Mouse (Mus musculus): ENCODE measurements around the gene Ftsj1. TPM values are rescaled to one million over a fixed set of nuclear protein-coding genes. Genes with fewer than 3 reads are reported as not detected.

The Ftsj1 gene
- total and polyA plus RNA-seq, 3 experiments, result 17.0 to 31.6 (median 22.3) TPM

- TF ChIP-seq MYC (IDR thresholded peaks at IDR 0.05; ENCODE audit: low read depth, low read length), result no peak
- no peak for TF ChIP-seq POLR2AphosphoS2 (IDR thresholded peaks at IDR 0.05; ENCODE audit: low read depth, low read length)
- no peak for TF ChIP-seq UBTF (IDR thresholded peaks at IDR 0.05; ENCODE audit: low read depth, low read length)
- in situ Hi-C loops (cut with MboI; ENCODE audit: low pct_ligation_motif_present, low pct_unique_long_range_greater_than_20kb, low sequenced_read_pairs), result no loop called here
- Histone ChIP-seq H3K4me3 (replicated peaks in 1 of 3; ENCODE audit: low read depth in 2 of 3, low read length in 2 of 3, poor library complexity in 1 of 3) (peak within 1 kb of the TSS; percentile 65 to 78 (median 75)), H3K9me3 (replicated peaks; ENCODE audit: low read length) (no peaks in the 10 kb centered on the region), H3K36me3 (replicated peaks in 1 of 2; ENCODE audit: control insufficient read depth in 1 of 2, insufficient read depth in 1 of 2, low read length in 1 of 2) (peaks cover 4% of the 10 kb centered on the region in 2 experiments), H3K79me2 (replicated peaks; ENCODE audit: control insufficient read depth, extremely low read depth, insufficient read depth, poor library complexity, severe bottlenecking) (no peaks in the 10 kb centered on the region; the same call in 1 of the 2 replicates), H3K27ac (ENCODE audit: insufficient read depth, low read depth) (no peak within 1 kb of the TSS), H3K4me1 (ENCODE audit: control insufficient read depth in 1 of 2, insufficient read depth in 2 of 2) (peaks cover 0 to 2% of the 10 kb centered on the region in 2 experiments; a peak in 2 of 4 replicates), H3K4me2 (ENCODE audit: insufficient read depth, low read depth, poor library complexity, severe bottlenecking) (peak within 1 kb of the TSS; percentile 81), H3K9ac (ENCODE audit: insufficient read depth, low read depth) (peak within 1 kb of the TSS; percentile 65), H3K27me3 (replicated peaks) (no peaks in the 10 kb centered on the region)
- dilution Hi-C loops (cut with MboI; ENCODE audit: extremely low pct_ligation_motif_present, extremely low pct_unique_long_range_greater_than_20kb, low sequenced_read_pairs), result no loop called here
- peak; percentile 3 for DNase-seq (ENCODE audit: extremely low read depth)
Measured at GRCm38 (mm10) chrX:8193419-8193723, 58.8 kb downstream of the Ftsj1 start, which contains the start of gene Ebp. Gene Ebp, minus strand, starts transcription at chrX:8193512.

GRCm38 (mm10) chrX:8192640-8193418 lies 59.4 kb downstream of the Ftsj1 start:
- DNase-seq (ENCODE audit: extremely low read depth), result peak; percentile 79
- H3K79me2 ChIP-seq (replicated peaks; ENCODE audit: control insufficient read depth, extremely low read depth, insufficient read depth, poor library complexity, severe bottlenecking), result no peaks in the 10 kb centered on the region; the same call in 1 of the 2 replicates
- H3K4me3 ChIP-seq (replicated peaks in 1 of 3; ENCODE audit: low read depth in 2 of 3, low read length in 2 of 3, poor library complexity in 1 of 3), result peak overlapping the region; percentile 65 to 78 (median 75)
- peaks cover 4 to 7% of the 10 kb centered on the region in 2 experiments for H3K36me3 ChIP-seq (replicated peaks in 1 of 2; ENCODE audit: control insufficient read depth in 1 of 2, insufficient read depth in 1 of 2, low read length in 1 of 2)
- peak overlapping the region; percentile 81 for H3K4me2 ChIP-seq (ENCODE audit: insufficient read depth, low read depth, poor library complexity, severe bottlenecking)
- H3K27ac ChIP-seq (ENCODE audit: insufficient read depth, low read depth), result no peak overlapping the region
- H3K9me3 ChIP-seq (replicated peaks; ENCODE audit: low read length), result no peaks in the 10 kb centered on the region
- dilution Hi-C loops (cut with MboI; ENCODE audit: extremely low pct_ligation_motif_present, extremely low pct_unique_long_range_greater_than_20kb, low sequenced_read_pairs) (no loop called here), in situ Hi-C loops (cut with MboI; ENCODE audit: low pct_ligation_motif_present, low pct_unique_long_range_greater_than_20kb, low sequenced_read_pairs) (no loop called here)
- peaks cover 0 to 2% of the 10 kb centered on the region in 2 experiments; a peak in 2 of 4 replicates for H3K4me1 ChIP-seq (ENCODE audit: control insufficient read depth in 1 of 2, insufficient read depth in 2 of 2)
- H3K9ac ChIP-seq (ENCODE audit: insufficient read depth, low read depth), result peak overlapping the region; percentile 65
- no peaks in the 10 kb centered on the region for H3K27me3 ChIP-seq (replicated peaks)
- TF ChIP-seq IRF4 (IDR thresholded peaks at IDR 0.05; ENCODE audit: low read depth, low read length) (0 out of 2 replicates have a peak, but pooled peaks have one; percentile 37), MAFK (IDR thresholded peaks at IDR 0.05; ENCODE audit: insufficient replicate concordance, low read length) (no peak), RAD21 (IDR thresholded peaks at IDR 0.05; ENCODE audit: low read depth, low read length) (no peak), BHLHE40 (IDR thresholded peaks at IDR 0.05; ENCODE audit: low read depth, low read length) (no peak), SIN3A (IDR thresholded peaks at IDR 0.05; ENCODE audit: low read length) (peak; percentile 50), CHD1 (IDR thresholded peaks at IDR 0.05; ENCODE audit: low read depth, low read length) (no peak), NELFE (IDR thresholded peaks at IDR 0.05; ENCODE audit: low read depth, low read length) (peak; percentile 81), POLR2A (IDR thresholded peaks at IDR 0.05; ENCODE audit: low read depth, low read length) (peak; percentile 79), CTCF (conservative IDR thresholded peaks at IDR 0.05 in 1 of 2, IDR thresholded peaks at IDR 0.05 in 1 of 2; ENCODE audit: low read depth in 2 of 2, low read length in 2 of 2) (no peak), MEF2A (IDR thresholded peaks at IDR 0.05; ENCODE audit: borderline replicate concordance, low read depth, low read length) (no peak), MXI1 (IDR thresholded peaks at IDR 0.05; ENCODE audit: low read depth, low read length) (peak; percentile 34; the same call in 1 of the 2 replicates), POLR2AphosphoS2 (IDR thresholded peaks at IDR 0.05; ENCODE audit: low read depth, low read length) (0 out of 2 replicates have a peak, but pooled peaks have one; percentile 29), GABPA (IDR thresholded peaks at IDR 0.05; ENCODE audit: insufficient replicate concordance, low read depth, low read length) (no peak), MAZ (IDR thresholded peaks at IDR 0.05; ENCODE audit: low read depth, low read length) (no peak), ETS1 (conservative IDR thresholded peaks at IDR 0.05; ENCODE audit: low read depth, low read length) (no peak), USF2 (conservative IDR thresholded peaks at IDR 0.05; ENCODE audit: low read depth, low read length) (no peak), JUND (conservative IDR thresholded peaks at IDR 0.05; ENCODE audit: low read depth, low read length) (no peak), SMC3 (IDR thresholded peaks at IDR 0.05; ENCODE audit: low read depth, low read length) (no peak), ZC3H11A (IDR thresholded peaks at IDR 0.05; ENCODE audit: low read depth, low read length) (no peak), JUN (IDR thresholded peaks at IDR 0.05; ENCODE audit: insufficient read depth, low read depth, low read length) (no peak), UBTF (IDR thresholded peaks at IDR 0.05; ENCODE audit: low read depth, low read length) (no peak), RCOR1 (conservative IDR thresholded peaks at IDR 0.05; ENCODE audit: low read depth, low read length) (no peak), CHD2 (IDR thresholded peaks at IDR 0.05; ENCODE audit: low read length) (peak; percentile 50; the same call in 1 of the 2 replicates), NRF1 (IDR thresholded peaks at IDR 0.05; ENCODE audit: low read depth, low read length) (peak; percentile 75), MYC (IDR thresholded peaks at IDR 0.05; ENCODE audit: low read depth, low read length) (0 out of 2 replicates have a peak, but pooled peaks have one; percentile 10), ELF1 (IDR thresholded peaks at IDR 0.05; ENCODE audit: low read depth, low read length) (peak; percentile 81), PAX5 (IDR thresholded peaks at IDR 0.05; ENCODE audit: low read length) (no peak), ZKSCAN1 (IDR thresholded peaks at IDR 0.05; ENCODE audit: borderline replicate concordance, low read depth, low read length) (no peak), EP300 (IDR thresholded peaks at IDR 0.05; ENCODE audit: low read length) (no peak), HCFC1 (IDR thresholded peaks at IDR 0.05; ENCODE audit: low read depth, low read length) (no peak; the same call in 1 of the 2 replicates), TBP (conservative IDR thresholded peaks at IDR 0.05; ENCODE audit: low read depth, low read length) (no peak; the same call in 1 of the 2 replicates)
